Mouse (Mus musculus) gastrocnemius, adult 18-20 months (tissue): ENCODE data around the gene Atrip. TPM values are rescaled to one million over a fixed set of nuclear protein-coding genes. Genes with fewer than 3 reads are reported as not detected.

Experiments used
- DNase-seq: peaks from one replicate; pipeline ENCODE4 v3.0.0; 2021; ENCODE audit warnings: low spot score
- total RNA-seq, 2 experiments: library from RNA; stranded (reverse); gene quantifications; 2 replicates each; pipeline ENCODE4 v1.2.3; 2021

Atrip gene
- total RNA-seq, 2 experiments from 2014 or later: 8.9 to 9.2 TPM

GRCm38 (mm10) chr9:109098366-109098765 lies 24.4 kb upstream of the Atrip start:
- no peak for DNase-seq

GRCm38 (mm10) chr9:109097831-109098230 lies 23.9 kb upstream of the Atrip start:
- no peak for DNase-seq

GRCm38 (mm10) chr9:109097291-109097690 lies 23.4 kb upstream of the Atrip start:
- no peak for DNase-seq

- DNase-seq: no peak
These were observed 22.9 kb upstream of the Atrip start for GRCm38 (mm10) chr9:109096856-109097255.

- no peak for DNase-seq
These were observed 22.3 kb upstream of the Atrip start for GRCm38 (mm10) chr9:109096251-109096661.

GRCm38 (mm10) chr9:109095137-109095982 lies 21.4 kb upstream of the Atrip start, which contains the start of gene Plxnb1:
TSS of gene Plxnb1 (plus strand) at chr9:109095389.
- peak; percentile 17 for DNase-seq

GRCm38 (mm10) chr9:109094553-109095136 lies 20.7 kb upstream of the Atrip start:
- no peak for DNase-seq

- DNase-seq: no peak
These were observed 20.0 kb upstream of the Atrip start for GRCm38 (mm10) chr9:109093786-109094552.

GRCm38 (mm10) chr9:109092799-109093198 lies 18.9 kb upstream of the Atrip start:
- DNase-seq: no peak

- no peak for DNase-seq
These were observed 17.9 kb upstream of the Atrip start for GRCm38 (mm10) chr9:109091802-109092201.

GRCm38 (mm10) chr9:109090446-109090845 lies 16.5 kb upstream of the Atrip start:
- no peak for DNase-seq

GRCm38 (mm10) chr9:109087987-109088386 lies 14.1 kb upstream of the Atrip start:
- peak; percentile 40 for DNase-seq

GRCm38 (mm10) chr9:109084922-109085321 lies 11.0 kb upstream of the Atrip start:
- DNase-seq: no peak

GRCm38 (mm10) chr9:109082124-109082800 lies 8.3 kb upstream of the Atrip start, which contains the start of the genes Ccdc51 and Tma7:
TSS of gene Ccdc51 (plus strand) at chr9:109082493.
TSS of gene Tma7 (minus strand) at chr9:109082587.
- DNase-seq: peak; percentile 82

- DNase-seq: no peak
These were observed 7.8 kb upstream of the Atrip start for GRCm38 (mm10) chr9:109081749-109082123.

GRCm38 (mm10) chr9:109080516-109080915 lies 6.6 kb upstream of the Atrip start:
- DNase-seq: no peak

- DNase-seq: no peak
These were observed 5.7 kb downstream of the Atrip start for GRCm38 (mm10) chr9:109068095-109068735.

- no peak for DNase-seq
These were observed 13.0 kb downstream of the Atrip start for GRCm38 (mm10) chr9:109060898-109061295.

GRCm38 (mm10) chr9:109060184-109060897 lies 13.6 kb downstream of the Atrip start:
- DNase-seq: no peak
